Mouse (Mus musculus) kidney, postnatal 36 days (tissue): ENCODE data around the gene Golga5.
"Not testable (repeated sequence)": the region's sequence is repeated elsewhere in the genome, so short reads cannot be mapped to it uniquely, and the experiment has no call there.

Experiments used
- DNase-seq, 2 experiments: peaks; one replicate each; pipeline ENCODE4 v3.0.0; 2021 to 2022; ENCODE audit warnings: mixed read lengths in 2 of 2

Gene Golga5

GRCm38 (mm10) chr12:102450437-102450836 lies 18.5 kb upstream of the Golga5 start:
- DNase-seq = peak in 1 of 2 experiments; percentile 38

DNA sequence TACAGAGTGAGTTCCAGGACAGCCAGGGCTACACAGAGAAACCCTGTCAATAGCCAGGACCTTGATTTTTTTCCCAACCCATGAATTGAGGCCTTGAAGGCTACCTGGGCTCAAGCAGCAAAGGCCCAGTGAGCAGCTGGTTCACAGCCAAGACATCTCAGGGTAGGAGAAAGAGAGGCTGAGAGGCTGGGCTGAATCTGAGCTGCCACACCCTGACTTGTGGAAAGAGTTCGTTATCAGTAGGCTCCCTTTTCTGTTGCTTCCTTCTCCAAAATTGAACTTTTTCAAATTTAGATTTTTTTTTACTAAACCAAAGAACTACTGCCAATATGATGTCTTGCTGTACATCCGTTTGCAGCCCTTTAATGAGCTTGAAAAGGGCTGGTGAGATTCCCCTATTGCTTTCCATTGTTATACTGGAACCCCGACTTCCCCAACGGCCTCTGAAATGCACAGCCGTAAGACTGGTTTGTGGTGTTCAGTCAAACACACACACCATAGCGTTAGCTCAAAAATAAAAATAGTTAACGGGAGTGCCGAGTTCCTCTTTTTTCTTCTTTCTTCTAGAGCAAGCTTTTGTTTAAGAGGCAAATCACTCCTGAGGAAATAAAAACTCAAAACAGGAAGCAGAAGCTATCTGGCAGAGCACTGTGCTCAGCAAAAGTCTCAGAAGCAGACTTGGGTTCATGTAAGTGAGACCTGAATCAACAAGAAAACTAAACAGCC lies 17.6 kb upstream of the Golga5 start:
- DNase-seq = peak in 1 of 2 experiments; percentile 61

GRCm38 (mm10) chr12:102453581-102453980 lies 15.4 kb upstream of the Golga5 start:
- DNase-seq = peak; percentile 72 to 77

DNA sequence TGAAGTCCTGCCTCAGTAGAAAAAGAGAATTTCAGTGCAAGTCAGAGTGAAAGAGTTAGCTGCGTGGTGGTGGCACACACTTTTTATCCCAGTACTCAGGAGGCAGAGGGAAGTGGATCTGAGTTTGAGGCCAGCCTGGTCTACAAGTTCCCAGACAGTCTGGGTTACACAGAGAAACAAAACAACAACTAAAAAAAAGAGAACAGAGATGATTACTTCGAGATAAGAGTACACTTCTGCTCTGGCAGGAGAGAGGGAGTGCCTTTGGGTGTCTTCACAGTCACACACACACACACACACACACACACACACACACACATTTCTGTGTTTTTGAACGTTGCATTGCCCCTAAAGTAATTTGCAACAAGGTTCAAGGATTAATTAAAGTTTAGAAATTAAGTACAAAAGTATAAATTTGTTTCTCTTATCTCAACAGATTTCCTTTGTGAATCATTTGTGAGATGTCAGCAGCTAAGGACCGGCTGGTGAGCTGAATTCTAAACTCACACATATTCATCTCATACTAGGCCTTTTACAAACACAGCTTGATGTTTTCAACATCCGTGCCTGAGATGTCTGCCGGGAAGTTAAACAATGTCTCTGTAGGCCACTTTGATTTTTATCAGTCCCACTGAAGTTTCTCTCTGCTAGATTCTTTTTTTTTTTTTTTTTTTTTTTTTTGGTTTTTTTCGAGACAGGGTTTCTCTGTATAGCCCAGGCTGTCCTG lies 12.3 kb upstream of the Golga5 start:
- DNase-seq = no peak

DNA sequence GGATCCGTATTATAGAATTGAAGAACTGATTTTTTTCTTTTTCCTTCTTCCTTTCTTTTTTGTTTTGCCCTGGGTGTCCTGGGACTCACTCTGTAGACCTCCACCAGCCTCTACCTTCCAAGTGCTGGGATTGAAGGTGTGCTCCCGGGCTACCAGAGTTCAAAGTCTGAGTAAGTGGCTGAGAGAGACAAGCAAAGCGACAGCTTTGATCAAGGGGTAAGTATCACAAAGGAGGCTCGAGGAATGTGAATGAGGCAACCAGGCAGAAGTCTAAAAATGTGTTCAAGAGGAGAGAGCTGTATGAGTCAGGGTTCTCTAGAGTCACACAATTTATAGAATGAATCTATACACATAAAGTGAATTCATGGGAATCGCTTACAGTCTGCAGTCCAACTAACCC lies 8.9 kb upstream of the Golga5 start:
- DNase-seq = no peak

DNA sequence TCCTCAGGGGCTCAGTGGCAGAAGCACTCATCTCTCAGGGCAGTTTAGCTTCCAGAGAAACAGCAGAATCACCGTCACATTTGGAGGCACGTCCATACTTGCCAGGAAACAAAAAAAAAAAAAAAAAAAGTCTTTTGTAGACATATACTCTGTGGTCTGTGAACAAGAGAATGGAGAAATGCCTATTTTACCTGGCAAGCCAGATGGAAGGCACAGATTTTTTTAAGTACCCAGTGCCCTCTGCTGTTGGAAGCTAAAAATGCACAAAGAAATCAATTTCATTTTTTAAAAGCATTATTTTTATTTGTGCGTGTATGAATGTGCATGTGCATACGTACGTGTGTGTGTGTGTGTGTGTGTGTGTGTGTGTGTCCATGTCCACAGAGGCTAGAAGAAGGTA lies 7.8 kb upstream of the Golga5 start:
- no peak for DNase-seq

- DNase-seq = peak in 1 of 2 experiments; percentile 32
Measured at GRCm38 (mm10) chr12:102464650-102465049, 4.3 kb upstream of the Golga5 start.

- DNase-seq = no peak
Measured at GRCm38 (mm10) chr12:102468136-102468535, 799 bp upstream of the Golga5 start.

GRCm38 (mm10) chr12:102474411-102474810 lies 5.5 kb downstream of the Golga5 start:
- no peak for DNase-seq

- no peak for DNase-seq
Measured at GRCm38 (mm10) chr12:102480481-102480880, 11.5 kb downstream of the Golga5 start.

DNA sequence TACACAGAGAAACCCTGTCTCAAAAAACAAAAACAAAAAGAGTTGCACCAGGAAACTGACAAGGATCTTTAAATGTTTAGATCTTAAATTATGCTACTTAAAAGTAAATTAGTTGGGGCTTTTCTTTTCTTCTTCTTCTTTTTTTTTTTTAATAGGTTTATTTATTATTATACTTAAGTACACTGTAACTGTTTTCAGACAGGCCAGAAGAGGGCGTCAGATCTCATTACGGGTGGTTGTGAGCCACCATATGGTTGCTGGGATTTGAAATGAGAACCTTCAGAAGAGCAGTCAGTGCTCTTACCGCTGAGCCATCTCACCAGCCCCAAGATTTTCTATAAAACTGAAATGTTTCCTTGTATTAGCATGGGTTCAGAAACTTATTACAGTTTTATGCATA lies 16.0 kb downstream of the Golga5 start:
- peak in 1 of 2 experiments; percentile 22 for DNase-seq

DNA sequence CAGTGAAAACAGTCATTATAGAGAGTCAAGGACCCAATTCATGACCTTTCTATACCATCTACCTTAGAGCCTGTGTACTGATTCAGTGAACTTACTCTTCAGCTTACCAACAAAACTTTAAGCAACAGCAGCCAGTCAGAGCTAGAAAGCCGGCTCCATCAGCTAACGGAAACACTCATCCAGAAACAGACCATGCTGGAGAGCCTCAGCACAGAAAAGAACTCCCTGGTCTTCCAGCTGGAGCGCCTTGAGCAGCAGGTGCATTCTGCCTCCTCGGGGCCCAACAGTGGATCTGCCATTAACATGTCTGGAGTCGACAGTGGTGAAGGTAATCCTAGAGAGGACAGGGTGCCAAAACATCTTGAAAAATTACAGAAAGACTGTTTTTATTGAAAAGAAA lies 23.0 kb downstream of the Golga5 start:
- DNase-seq = no peak

GRCm38 (mm10) chr12:102495754-102496153 lies 26.8 kb downstream of the Golga5 start:
- DNase-seq = not testable (repeated sequence)

GRCm38 (mm10) chr12:102497905-102498304 lies 29.0 kb downstream of the Golga5 start:
- DNase-seq = no peak

DNA sequence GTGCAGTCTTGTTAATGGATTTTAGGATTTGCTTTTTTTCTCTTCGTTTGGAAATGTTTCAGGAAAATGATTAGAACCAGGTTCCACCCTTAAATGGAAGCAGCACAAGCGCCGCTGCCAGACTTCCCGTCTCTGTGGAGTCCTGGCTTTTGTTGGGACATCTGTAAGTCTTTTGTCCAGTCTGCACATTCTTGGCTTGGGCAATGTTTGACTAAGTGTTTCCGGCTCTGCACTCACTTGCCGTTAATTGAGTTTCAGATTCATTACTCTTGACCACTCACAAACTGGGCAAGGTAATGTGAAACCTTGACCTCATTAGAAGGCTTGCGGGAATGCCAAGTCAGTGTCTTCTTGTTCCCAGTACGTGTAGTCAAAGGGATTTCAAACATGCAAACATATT lies 29.8 kb downstream of the Golga5 start:
- DNase-seq = peak; percentile 69 to 88

DNA sequence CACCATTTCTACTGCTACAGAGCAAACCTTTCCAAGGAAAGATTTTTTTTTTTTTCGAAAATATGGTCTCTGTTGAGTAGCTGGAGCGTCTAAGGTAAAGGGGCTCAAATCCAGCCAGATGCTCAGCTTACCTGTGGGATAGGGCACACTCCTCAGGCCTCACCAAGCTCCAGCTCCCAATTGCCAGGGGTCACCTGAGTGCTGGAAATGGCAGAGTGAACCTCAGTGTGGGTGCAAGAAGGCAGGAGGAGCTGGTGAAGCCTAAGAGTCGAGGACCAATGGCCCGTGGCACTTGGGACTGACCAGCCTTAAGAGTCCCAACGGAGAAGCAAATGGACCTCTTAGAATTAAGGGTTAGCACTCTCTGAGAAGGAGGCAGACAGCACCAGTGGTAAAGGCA lies 30.3 kb downstream of the Golga5 start:
- peak in 1 of 2 experiments; percentile 2 for DNase-seq

DNA sequence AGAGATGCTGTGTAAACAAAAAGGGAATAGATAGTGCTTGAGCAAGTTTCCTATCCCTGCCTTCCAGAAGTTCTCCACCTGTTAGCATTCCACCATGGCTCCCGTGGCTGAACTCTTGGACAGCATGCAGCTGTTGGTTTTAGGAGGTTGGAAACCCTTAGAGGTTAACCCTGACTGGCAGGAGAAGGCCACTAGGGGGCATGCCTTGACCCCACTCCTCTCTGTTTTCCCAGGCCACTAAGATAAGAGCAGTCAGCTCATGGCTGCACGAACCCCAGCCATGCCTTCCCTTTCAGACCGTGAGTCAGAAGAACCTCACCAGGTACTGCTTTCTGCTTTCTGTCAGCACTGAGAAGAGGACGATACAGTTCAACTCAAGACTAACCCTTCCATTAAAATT lies 30.8 kb downstream of the Golga5 start:
- peak in 1 of 2 experiments; percentile 20 for DNase-seq

DNA sequence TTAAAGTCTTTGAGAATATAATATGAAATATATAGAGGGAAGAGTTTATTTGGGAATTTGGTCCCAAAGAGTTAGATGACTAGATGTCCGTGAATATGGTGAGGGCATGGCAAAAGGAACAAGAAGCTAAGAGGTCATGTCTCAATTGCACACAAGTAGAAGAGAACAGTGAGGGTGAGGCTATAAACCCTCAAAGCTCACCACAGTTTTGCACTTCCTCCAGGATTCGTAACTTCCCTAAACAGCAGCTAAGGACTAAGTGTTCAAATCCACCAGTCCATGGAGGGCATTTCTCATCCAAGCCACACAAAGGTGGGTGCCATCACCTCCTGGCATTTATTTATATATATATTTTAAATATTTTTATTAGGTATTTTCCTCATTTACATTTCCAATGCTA lies 32.1 kb downstream of the Golga5 start:
- DNase-seq = no peak

GRCm38 (mm10) chr12:102501848-102502595 lies 33.1 kb downstream of the Golga5 start:
- no peak for DNase-seq

DNA sequence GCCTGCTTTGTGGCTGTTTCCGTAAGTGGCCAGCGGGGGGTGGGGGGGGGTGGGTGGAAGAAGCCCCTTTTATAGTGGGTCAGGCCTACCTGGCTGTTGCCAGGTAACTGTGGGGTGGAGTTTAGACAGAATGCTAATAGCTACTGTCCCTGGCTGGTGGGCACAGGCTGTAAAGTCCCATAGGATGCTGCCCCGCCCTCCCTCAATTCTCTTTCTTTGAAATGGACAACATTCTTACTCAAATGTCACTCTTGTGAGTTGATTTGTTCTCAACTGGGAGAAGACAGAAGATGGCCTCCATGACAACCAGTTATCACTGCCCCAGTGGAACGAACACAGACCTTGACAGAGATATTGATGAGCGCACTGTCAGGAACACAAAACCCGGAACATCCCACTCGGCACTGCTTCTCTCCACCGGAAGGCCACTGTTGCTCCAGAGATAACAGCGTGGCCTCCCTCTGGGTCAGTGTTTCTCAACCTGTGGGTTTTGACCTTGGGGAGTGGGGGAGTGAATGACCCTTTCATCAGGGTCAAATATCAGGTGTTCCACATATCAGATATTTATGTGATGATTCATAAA lies 36.3 kb downstream of the Golga5 start:
- DNase-seq = no peak

GRCm38 (mm10) chr12:102505949-102506348 lies 37.0 kb downstream of the Golga5 start:
- no peak for DNase-seq

- no peak for DNase-seq
Measured at GRCm38 (mm10) chr12:102511363-102511762, 42.4 kb downstream of the Golga5 start.

DNA sequence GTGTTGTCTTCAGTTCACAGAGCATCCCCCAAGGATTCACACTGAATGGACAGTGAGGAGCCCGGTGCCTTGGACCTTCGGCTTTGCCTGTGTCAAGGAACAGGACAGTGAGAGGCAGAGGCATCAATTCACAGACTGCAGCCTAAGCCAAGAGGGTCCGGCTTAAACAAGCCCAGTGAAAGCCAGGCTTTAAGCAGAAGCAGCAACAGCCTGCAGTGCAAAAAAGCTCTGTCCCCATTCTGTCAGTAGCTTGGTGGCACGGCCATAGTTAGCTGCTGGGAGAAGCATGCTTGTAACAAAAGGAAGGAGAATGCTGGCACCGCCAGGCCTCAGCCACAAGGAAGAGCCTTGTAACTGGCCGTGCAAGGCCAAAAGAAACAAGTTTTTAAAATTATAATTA lies 45.2 kb downstream of the Golga5 start:
- no peak for DNase-seq
